Mouse (Mus musculus): ENCODE results near the gene Notch2. TPM values are rescaled to one million over a fixed set of nuclear protein-coding genes. Genes with fewer than 3 reads are reported as not detected.

Notch2 gene
- polyA plus RNA-seq, 1 experiment from 2014 or later = 10.8 TPM

DNA sequence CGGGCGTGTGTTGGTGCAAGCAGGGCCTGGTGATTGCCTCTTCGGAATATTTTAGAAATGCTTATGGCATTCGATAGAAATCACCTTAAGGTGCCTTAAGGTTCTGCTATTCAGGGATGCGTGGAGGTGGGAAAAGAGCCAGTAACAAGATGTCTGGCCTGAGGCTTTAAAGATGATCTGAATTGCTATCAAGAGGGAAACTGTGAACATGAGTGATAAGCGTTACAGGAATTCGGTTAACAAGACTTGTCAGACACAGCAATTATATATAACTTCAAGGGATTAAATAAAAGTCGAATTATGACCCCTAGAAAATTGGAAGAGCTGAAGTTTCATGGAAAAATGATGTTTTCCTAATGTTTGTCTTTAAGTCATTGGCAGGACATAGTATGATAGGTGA lies 51.7 kb downstream of the Notch2 start:
- no peak overlapping the region for H3K27ac ChIP-seq (replicated peaks; ENCODE audit: low read depth, low read length)
- no peak overlapping the region for H3K4me2 ChIP-seq (ENCODE audit: low read length)
- H3K27me3 ChIP-seq (ENCODE audit: control insufficient read depth, insufficient read depth, low read length) = no peaks in the 10 kb centered on the region
- H3K4me1 ChIP-seq (ENCODE audit: control insufficient read depth, insufficient read depth, low read length) = peaks cover 35% of the 10 kb centered on the region
- WGBS = 89% methylated on average over 8 of the region's 8 CpGs
- H3K9me3 ChIP-seq (ENCODE audit: control insufficient read depth, low read length) = no peaks in the 10 kb centered on the region
- H3K36me3 ChIP-seq (ENCODE audit: control insufficient read depth, insufficient read depth, low read length) = no peaks in the 10 kb centered on the region
- H3K9ac ChIP-seq (replicated peaks; ENCODE audit: low read length) = no peak overlapping the region
- no peak for ATAC-seq (ENCODE audit: low FRiP score, low TSS enrichment)
- no peak overlapping the region for H3K4me3 ChIP-seq (replicated peaks; ENCODE audit: low read depth, low read length)
- no peak for DNase-seq

DNA sequence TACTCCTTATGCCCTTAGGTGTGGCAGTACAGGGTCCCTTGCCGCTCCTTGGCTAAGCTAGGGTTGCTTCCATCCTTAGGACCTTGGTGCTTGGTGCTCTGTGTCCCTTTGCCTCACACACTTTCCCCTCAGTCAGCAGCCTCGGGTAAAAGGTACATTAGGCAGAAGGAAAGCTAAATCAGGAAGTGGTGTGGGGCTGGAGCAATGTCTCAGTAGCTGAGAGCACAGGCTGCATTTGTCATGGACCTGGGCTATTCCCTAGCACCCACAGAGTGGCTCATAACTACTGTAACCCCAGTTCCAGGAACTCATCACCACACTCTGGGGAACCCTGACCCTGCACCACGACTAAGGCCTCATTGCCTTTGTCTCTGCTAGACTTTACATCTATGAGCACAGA lies 53.1 kb downstream of the Notch2 start:
- no peak overlapping the region for H3K4me2 ChIP-seq (ENCODE audit: low read length)
- H3K4me3 ChIP-seq (replicated peaks; ENCODE audit: low read depth, low read length) = no peak overlapping the region
- no peaks in the 10 kb centered on the region for H3K9me3 ChIP-seq (ENCODE audit: control insufficient read depth, low read length)
- DNase-seq = no peak
- H3K9ac ChIP-seq (replicated peaks; ENCODE audit: low read length) = no peak overlapping the region
- 91% methylated on average over 3 of the region's 3 CpGs for WGBS
- H3K36me3 ChIP-seq (ENCODE audit: control insufficient read depth, insufficient read depth, low read length) = 0 out of 2 replicates have a peak, but pooled peaks cover 4% of the 10 kb centered on the region
- H3K27me3 ChIP-seq (ENCODE audit: control insufficient read depth, insufficient read depth, low read length) = no peaks in the 10 kb centered on the region
- H3K27ac ChIP-seq (replicated peaks; ENCODE audit: low read depth, low read length) = no peak overlapping the region
- ATAC-seq (ENCODE audit: low FRiP score, low TSS enrichment) = no peak
- peaks cover 30% of the 10 kb centered on the region for H3K4me1 ChIP-seq (ENCODE audit: control insufficient read depth, insufficient read depth, low read length)

GRCm38 (mm10) chr3:98067413-98067812 lies 54.1 kb downstream of the Notch2 start:
- Histone ChIP-seq H3K27ac (replicated peaks; ENCODE audit: low read depth, low read length) (no peak overlapping the region), H3K4me1 (ENCODE audit: control insufficient read depth, insufficient read depth, low read length) (peaks cover 23% of the 10 kb centered on the region), H3K9me3 (ENCODE audit: control insufficient read depth, low read length) (no peaks in the 10 kb centered on the region), H3K27me3 (ENCODE audit: control insufficient read depth, insufficient read depth, low read length) (no peaks in the 10 kb centered on the region), H3K9ac (replicated peaks; ENCODE audit: low read length) (no peak overlapping the region), H3K4me2 (ENCODE audit: low read length) (no peak overlapping the region), H3K4me3 (replicated peaks; ENCODE audit: low read depth, low read length) (no peak overlapping the region), H3K36me3 (ENCODE audit: control insufficient read depth, insufficient read depth, low read length) (0 out of 2 replicates have a peak, but pooled peaks cover 4% of the 10 kb centered on the region)
- DNase-seq (no peak), ATAC-seq (ENCODE audit: low FRiP score, low TSS enrichment) (no peak)
- 95% methylated on average over 3 of the region's 3 CpGs for WGBS

DNA sequence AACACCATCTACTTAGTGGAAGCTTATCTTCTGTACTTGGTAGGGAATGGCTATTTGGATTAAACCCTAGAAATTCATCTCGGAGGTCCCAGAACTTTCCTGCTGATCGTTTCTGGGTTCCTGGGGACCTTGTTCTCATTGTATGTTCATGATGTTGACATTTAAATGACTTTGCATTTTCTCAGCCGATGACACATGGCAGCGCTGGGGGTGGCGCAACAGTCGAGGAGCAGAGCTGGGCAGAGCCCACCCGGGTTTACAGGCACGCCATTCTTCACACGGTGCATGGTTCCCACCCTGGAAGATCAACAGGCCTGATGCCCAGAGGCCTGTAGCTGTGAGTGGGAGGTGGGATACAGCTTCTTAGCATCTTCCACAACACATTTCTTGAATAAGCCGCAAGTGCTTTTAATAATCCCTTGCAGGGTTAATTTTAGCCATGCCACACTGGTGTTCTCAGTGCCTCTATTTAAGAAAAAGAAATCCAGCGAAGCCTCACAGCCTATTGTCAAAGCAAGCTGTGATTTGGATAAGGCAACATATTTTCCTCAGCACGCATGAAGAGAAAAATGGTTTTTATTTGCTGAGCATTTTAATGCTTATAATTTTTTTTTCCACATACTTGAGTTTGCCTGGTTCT lies 54.6 kb downstream of the Notch2 start:
- 0 out of 2 replicates have a peak, but pooled peaks cover 4% of the 10 kb centered on the region for H3K36me3 ChIP-seq (ENCODE audit: control insufficient read depth, insufficient read depth, low read length)
- ATAC-seq (ENCODE audit: low FRiP score, low TSS enrichment) = no peak
- 80% methylated on average over 12 of the region's 12 CpGs for WGBS

DNA sequence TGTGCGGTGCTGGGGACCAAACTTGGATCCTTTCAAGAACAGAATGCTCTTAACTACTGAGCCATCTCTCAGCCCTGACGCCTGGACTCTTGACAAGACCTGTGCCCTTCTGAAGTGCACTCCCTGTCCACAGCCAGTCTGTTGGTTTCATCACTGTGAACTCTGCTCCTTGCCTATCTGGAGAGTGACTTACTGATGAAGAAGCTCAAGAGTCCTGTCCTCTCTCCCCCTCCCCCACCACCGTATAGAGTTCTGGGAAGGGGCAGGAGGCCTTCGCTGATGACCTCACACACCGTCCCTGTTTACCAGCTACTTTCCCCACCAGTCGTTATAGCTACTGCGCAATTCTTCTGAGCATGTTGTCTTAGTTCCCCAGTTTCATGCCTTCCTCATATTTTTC lies 55.8 kb downstream of the Notch2 start:
- DNase-seq (no peak), ATAC-seq (ENCODE audit: low FRiP score, low TSS enrichment) (no peak)
- H3K27ac ChIP-seq (replicated peaks; ENCODE audit: low read depth, low read length) = no peak overlapping the region
- H3K9ac ChIP-seq (replicated peaks; ENCODE audit: low read length) = no peak overlapping the region
- H3K4me1 ChIP-seq (ENCODE audit: control insufficient read depth, insufficient read depth, low read length) = peaks cover 5% of the 10 kb centered on the region
- H3K4me3 ChIP-seq (replicated peaks; ENCODE audit: low read depth, low read length) = no peak overlapping the region
- no peaks in the 10 kb centered on the region for H3K9me3 ChIP-seq (ENCODE audit: control insufficient read depth, low read length)
- no peak overlapping the region for H3K4me2 ChIP-seq (ENCODE audit: low read length)
- WGBS = 88% methylated on average over 7 of the region's 7 CpGs
- no peaks in the 10 kb centered on the region for H3K27me3 ChIP-seq (ENCODE audit: control insufficient read depth, insufficient read depth, low read length)
- 0 out of 2 replicates have a peak, but pooled peaks cover 4% of the 10 kb centered on the region for H3K36me3 ChIP-seq (ENCODE audit: control insufficient read depth, insufficient read depth, low read length)

More for the DNA sequence above, 54.6 kb downstream of the Notch2 start:
- H3K27me3 ChIP-seq (ENCODE audit: control insufficient read depth, insufficient read depth, low read length) = no peaks in the 10 kb centered on the region
- DNase-seq = no peak
- peaks cover 17% of the 10 kb centered on the region for H3K4me1 ChIP-seq (ENCODE audit: control insufficient read depth, insufficient read depth, low read length)
- no peak overlapping the region for H3K9ac ChIP-seq (replicated peaks; ENCODE audit: low read length)
- H3K9me3 ChIP-seq (ENCODE audit: control insufficient read depth, low read length) = no peaks in the 10 kb centered on the region
- H3K4me3 ChIP-seq (replicated peaks; ENCODE audit: low read depth, low read length) = no peak overlapping the region
- no peak overlapping the region for H3K27ac ChIP-seq (replicated peaks; ENCODE audit: low read depth, low read length)
- H3K4me2 ChIP-seq (ENCODE audit: low read length) = no peak overlapping the region

DNA sequence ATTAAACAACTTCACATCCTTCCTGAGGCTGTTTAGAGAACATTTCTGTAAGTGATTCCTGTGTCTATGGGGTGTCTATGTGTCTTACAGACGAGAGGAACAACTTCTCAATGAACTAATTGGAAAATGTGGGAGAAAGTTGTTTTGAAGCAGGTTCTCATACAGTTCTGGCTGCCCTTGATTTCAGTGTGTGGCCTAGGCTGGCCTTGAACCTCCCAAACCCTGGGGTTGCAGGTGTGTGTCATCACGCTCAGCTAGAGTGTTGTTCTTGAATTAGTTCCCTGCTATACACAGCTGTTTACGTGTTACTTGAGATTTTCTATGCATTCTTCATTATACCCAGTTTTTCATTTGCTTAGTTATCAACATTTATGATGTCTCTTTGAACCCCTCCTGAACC lies 56.5 kb downstream of the Notch2 start:
- H3K36me3 ChIP-seq (ENCODE audit: control insufficient read depth, insufficient read depth, low read length) = 0 out of 2 replicates have a peak, but pooled peaks cover 4% of the 10 kb centered on the region
- DNase-seq (no peak), ATAC-seq (ENCODE audit: low FRiP score, low TSS enrichment) (no peak)
- H3K9me3 ChIP-seq (ENCODE audit: control insufficient read depth, low read length) = no peaks in the 10 kb centered on the region
- H3K9ac ChIP-seq (replicated peaks; ENCODE audit: low read length) = no peak overlapping the region
- peaks cover 1% of the 10 kb centered on the region; the same call in 1 of the 2 replicates for H3K4me1 ChIP-seq (ENCODE audit: control insufficient read depth, insufficient read depth, low read length)
- H3K27me3 ChIP-seq (ENCODE audit: control insufficient read depth, insufficient read depth, low read length) = no peaks in the 10 kb centered on the region
- H3K27ac ChIP-seq (replicated peaks; ENCODE audit: low read depth, low read length) = no peak overlapping the region
- 93% methylated on average over 3 of the region's 3 CpGs for WGBS
- H3K4me2 ChIP-seq (ENCODE audit: low read length) = no peak overlapping the region
- no peak overlapping the region for H3K4me3 ChIP-seq (replicated peaks; ENCODE audit: low read depth, low read length)

DNA sequence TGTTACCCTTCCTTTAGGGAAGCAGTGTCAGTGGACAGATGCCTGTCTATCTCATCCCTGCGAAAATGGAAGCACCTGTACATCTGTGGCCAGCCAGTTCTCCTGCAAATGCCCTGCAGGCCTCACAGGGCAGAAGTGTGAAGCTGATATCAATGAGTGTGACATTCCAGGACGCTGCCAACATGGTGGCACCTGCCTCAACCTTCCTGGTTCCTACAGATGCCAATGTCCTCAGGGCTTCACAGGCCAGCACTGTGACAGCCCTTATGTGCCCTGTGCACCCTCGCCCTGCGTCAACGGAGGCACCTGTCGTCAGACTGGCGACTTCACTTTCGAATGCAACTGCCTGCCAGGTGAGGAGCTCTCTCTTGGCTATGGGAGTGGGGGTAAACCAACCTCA lies 59.2 kb downstream of the Notch2 start:
- no peaks in the 10 kb centered on the region for H3K9me3 ChIP-seq (ENCODE audit: control insufficient read depth, low read length)
- no peak overlapping the region for H3K27ac ChIP-seq (replicated peaks; ENCODE audit: low read depth, low read length)
- ATAC-seq (ENCODE audit: low FRiP score, low TSS enrichment) (no peak), DNase-seq (no peak)
- 95% methylated on average over 8 of the region's 8 CpGs for WGBS
- no peak overlapping the region for H3K9ac ChIP-seq (replicated peaks; ENCODE audit: low read length)
- no peak overlapping the region for H3K4me3 ChIP-seq (replicated peaks; ENCODE audit: low read depth, low read length)
- H3K27me3 ChIP-seq (ENCODE audit: control insufficient read depth, insufficient read depth, low read length) = no peaks in the 10 kb centered on the region
- 0 out of 2 replicates have a peak, but pooled peaks cover 6% of the 10 kb centered on the region for H3K36me3 ChIP-seq (ENCODE audit: control insufficient read depth, insufficient read depth, low read length)
- H3K4me2 ChIP-seq (ENCODE audit: low read length) = no peak overlapping the region
- H3K4me1 ChIP-seq (ENCODE audit: control insufficient read depth, insufficient read depth, low read length) = 0 out of 2 replicates have a peak, but pooled peaks cover 3% of the 10 kb centered on the region

DNA sequence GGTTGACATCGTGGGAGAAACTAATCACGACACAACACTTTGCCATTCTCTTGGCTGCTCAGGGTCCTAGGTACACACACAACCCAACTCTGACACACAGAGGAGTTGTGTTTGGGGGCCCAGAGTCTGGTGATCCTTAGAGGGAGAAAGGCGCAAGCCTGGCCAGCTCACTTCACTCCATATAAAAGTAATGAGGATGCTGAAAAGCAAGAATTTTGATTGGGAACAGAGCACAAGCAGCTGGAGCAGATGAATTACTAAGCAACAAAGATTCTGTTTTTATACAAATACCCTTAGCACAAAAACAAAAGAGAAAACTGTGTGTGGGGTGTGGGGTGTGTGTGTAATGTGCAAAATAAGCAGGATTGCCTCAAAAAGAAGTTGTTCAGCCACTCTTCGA lies 60.2 kb downstream of the Notch2 start:
- Histone ChIP-seq H3K27ac (replicated peaks; ENCODE audit: low read depth, low read length) (no peak overlapping the region), H3K27me3 (ENCODE audit: control insufficient read depth, insufficient read depth, low read length) (no peaks in the 10 kb centered on the region), H3K4me3 (replicated peaks; ENCODE audit: low read depth, low read length) (no peak overlapping the region), H3K36me3 (ENCODE audit: control insufficient read depth, insufficient read depth, low read length) (0 out of 2 replicates have a peak, but pooled peaks cover 6% of the 10 kb centered on the region), H3K9ac (replicated peaks; ENCODE audit: low read length) (no peak overlapping the region), H3K4me2 (ENCODE audit: low read length) (no peak overlapping the region), H3K9me3 (ENCODE audit: control insufficient read depth, low read length) (no peaks in the 10 kb centered on the region), H3K4me1 (ENCODE audit: control insufficient read depth, insufficient read depth, low read length) (0 out of 2 replicates have a peak, but pooled peaks cover 3% of the 10 kb centered on the region)
- ATAC-seq (ENCODE audit: low FRiP score, low TSS enrichment) (no peak), DNase-seq (no peak)
- 94% methylated on average over 4 of the region's 4 CpGs for WGBS

GRCm38 (mm10) chr3:98074622-98075231 lies 61.4 kb downstream of the Notch2 start:
- Histone ChIP-seq H3K27ac (replicated peaks; ENCODE audit: low read depth, low read length) (no peak overlapping the region), H3K4me2 (ENCODE audit: low read length) (no peak overlapping the region)
- WGBS = 54% methylated on average over 6 of the region's 6 CpGs

More at GRCm38 (mm10) chr3:98074622-98075231, 61.4 kb downstream of the Notch2 start:
- Histone ChIP-seq H3K9ac (replicated peaks; ENCODE audit: low read length) (no peak overlapping the region), H3K4me1 (ENCODE audit: control insufficient read depth, insufficient read depth, low read length) (0 out of 2 replicates have a peak, but pooled peaks cover 3% of the 10 kb centered on the region), H3K27me3 (ENCODE audit: control insufficient read depth, insufficient read depth, low read length) (no peaks in the 10 kb centered on the region), H3K9me3 (ENCODE audit: control insufficient read depth, low read length) (no peaks in the 10 kb centered on the region), H3K4me3 (replicated peaks; ENCODE audit: low read depth, low read length) (no peak overlapping the region), H3K36me3 (ENCODE audit: control insufficient read depth, insufficient read depth, low read length) (0 out of 2 replicates have a peak, but pooled peaks cover 6% of the 10 kb centered on the region)
- ATAC-seq (ENCODE audit: low FRiP score, low TSS enrichment) (no peak), DNase-seq (no peak)

Data from midbrain, embryonic 14.5 days (tissue).